Mouse (Mus musculus) G1E (cell line): ENCODE data around the gene Mtrex.

ENCODE experiments used
- CTCF ChIP-seq: IDR thresholded peaks from 2 replicates; pipeline ENCODE4 v1.5.1; 2012; ENCODE audit warnings: low read depth, low read length, inconsistent platforms, mixed read lengths
- GATA1 ChIP-seq: IDR thresholded peaks from 2 replicates; pipeline ENCODE4 v1.6.1; 2012; ENCODE audit warnings: borderline replicate concordance, low read length, inconsistent platforms, mixed read lengths
- GATA2 ChIP-seq: IDR thresholded peaks from 2 replicates; pipeline ENCODE4 v1.6.1; 2012; ENCODE audit warnings: low read depth, low read length, inconsistent platforms, borderline replicate concordance
- TAL1 ChIP-seq: conservative IDR thresholded peaks from 2 replicates; pipeline ENCODE4 v1.6.1; 2012; ENCODE audit warnings: low read depth, low read length, inconsistent platforms, mixed read lengths

DNA sequence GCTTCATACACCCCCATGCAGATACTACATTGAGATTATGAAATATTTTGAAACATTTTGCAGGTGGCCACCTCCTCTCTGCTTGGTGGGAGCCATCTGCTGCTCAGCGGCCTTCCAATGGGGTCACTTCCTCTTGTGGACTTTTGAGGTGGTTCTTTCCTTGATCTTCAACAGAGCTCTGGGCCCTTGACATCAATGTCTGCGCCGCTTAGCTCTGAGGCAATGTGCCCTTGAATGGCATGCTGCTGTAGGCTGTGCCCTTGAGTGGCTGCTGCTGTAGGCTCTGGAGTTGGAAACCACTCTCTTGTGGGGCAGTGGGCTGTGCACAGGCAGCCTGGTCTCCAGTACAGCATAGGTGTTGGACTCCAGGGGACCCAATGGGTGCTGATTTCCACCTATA is 81.3 kb downstream of the Mtrex start:
- TF ChIP-seq TAL1: no peak
- TF ChIP-seq GATA2: no peak
- TF ChIP-seq GATA1: no peak
- TF ChIP-seq CTCF: no peak
